Mouse (Mus musculus): Measurements from ENCODE around the gene Errfi1. TPM values are rescaled to one million over a fixed set of nuclear protein-coding genes. Genes with fewer than 3 reads are reported as not detected.

Gene Errfi1
- total RNA-seq (2021) = 10 to 100 TPM; 22.0 to 26.6 TPM

DNA sequence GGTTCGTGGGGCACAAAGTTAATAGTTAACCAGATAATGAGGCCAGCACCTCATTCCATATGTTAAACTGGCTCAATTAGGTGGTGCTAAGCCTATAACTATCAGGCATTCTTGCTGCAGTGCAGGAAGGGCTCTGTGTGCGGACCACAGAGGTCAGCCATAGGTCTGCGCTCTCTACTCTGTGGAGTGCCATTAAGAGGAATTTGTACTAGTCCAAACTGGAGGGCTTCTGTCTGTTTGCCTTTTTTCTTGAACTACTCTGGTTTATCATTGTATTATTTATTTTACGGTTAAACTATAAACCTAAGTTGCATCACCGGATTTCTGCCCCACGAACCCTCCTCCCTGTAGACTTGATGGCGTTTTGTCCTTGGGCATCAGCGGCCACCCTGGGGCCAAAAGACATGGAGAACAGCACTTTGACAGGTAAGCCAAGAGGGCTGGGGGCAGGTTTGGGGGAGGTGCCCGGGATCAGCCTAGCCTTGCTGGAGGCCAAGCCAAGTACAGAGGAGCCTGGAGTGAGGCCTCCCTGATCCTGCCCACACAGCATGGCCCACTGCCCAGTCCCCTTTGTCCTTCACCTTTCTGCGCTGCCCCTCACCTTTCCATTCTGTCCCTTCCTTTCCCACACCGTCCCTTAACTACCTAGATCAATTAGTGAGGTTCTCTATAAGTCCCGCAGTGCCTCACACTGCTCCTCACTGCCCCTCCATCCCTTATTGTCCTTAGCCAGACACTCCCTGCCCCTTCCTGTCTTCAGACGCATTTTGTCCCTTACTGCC is at the start of gene Errfi1:
TSS of gene Errfi1 (plus strand) at position 240 of the 782 bp plus-strand sequence.
- no peak for DNase-seq
- intact Hi-C loops (cut with DNase I) = loop anchor here (5.0 kb wide), 3 partner anchors 43 to 197 kb away; no protein-coding TSS in a partner anchor

DNA sequence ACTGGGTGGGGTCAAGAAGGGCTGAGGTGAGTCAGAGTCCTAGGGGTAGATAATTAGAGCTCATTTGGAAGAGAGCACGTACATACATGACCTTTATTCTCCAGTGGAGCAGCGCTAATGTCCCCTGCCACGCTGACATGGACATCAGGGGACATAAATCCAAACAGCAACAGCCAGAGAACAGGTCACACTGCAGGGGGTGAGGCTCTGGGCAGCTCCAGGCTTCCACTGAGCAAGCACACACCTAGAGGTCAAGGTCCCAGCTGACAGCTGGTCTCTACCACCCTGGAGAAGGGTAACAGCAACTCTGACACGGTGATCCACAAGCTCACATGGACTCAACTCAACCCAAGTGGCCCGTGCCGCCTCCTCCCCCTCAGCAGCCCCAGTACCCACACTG is 49.5 kb upstream of the Errfi1 start:
- DNase-seq = no peak
- intact Hi-C loops (cut with DNase I) = no loop called here

DNA sequence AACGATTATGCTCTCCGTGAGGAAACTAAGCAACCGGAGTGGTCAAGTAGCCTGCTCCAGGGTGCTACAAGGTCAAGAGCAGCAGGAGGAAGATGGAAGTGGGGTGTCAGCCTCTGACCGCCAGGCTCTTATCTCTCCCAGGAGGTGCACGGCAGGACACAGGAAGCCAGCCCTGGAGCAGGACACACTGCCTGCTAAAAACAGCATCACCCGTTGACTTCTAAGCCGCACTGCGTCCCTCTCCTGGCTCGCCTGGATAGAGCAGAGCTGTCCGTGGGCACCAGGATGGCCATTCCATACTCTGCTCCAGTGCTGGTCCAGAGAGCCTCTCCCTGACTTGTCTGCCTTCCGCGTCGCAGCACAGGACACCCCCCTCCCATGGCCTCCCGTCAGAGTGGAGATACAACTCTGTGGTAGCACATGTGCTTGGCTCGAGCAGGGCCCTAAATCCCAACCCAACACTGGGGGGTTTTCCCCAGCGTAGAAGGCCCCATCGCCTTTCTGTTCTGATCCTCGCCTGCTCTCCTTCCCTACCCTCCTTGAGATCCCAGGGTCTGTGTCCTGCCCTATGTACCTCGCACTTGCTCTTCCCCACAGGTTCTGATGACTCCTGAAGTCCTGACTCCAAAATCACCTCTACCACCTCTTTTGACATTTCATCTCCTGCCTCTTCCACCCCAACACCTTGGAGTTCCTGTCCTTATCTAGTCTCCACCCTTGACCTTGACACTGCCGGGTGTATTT is 45.8 kb upstream of the Errfi1 start:
- DNase-seq = peak in 1 of 2 experiments; percentile 40
- intact Hi-C loops (cut with DNase I) = no loop called here

DNA sequence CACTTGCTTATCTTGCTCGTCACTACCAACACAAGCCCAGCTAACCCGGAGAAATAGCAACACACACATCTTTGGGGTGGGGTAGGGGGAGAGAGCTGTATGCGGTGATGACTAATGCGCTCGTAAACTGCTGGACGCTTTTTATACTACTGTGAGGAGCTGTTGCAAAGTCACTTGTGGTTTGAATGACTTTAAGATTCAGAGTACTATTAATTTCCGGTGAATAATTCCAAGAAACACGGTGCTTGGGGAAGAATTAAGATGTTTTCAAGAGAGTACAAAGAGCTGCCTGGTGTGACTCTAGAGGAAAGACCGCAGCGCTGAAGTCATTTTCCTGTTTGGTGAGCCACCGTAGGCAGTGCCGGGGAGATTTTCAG is 45.3 kb upstream of the Errfi1 start:
- intact Hi-C loops (cut with DNase I) = no loop called here
- DNase-seq = peak in 1 of 2 experiments; percentile 34

DNA sequence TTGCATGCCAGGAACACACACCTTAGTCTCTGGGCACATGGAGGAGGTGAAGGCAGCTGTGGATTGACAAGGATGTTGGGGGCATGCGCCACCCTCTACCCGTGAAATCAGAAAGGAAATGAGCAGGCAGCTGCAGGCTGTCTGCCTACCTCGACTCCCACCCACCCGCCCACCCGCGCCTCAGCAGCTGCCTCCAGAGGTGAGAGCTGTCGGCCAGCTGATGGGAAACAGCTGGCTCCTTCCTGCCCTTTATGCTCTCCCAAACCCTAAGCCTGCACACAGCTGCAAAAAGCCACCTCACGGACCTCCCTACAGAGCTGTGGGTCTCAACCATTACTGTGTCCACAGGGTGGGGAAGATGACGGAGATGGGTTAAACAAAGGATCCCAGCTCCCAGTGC is 44.4 kb upstream of the Errfi1 start:
- intact Hi-C loops (cut with DNase I) = no loop called here
- DNase-seq = peak; percentile 49 to 59

DNA sequence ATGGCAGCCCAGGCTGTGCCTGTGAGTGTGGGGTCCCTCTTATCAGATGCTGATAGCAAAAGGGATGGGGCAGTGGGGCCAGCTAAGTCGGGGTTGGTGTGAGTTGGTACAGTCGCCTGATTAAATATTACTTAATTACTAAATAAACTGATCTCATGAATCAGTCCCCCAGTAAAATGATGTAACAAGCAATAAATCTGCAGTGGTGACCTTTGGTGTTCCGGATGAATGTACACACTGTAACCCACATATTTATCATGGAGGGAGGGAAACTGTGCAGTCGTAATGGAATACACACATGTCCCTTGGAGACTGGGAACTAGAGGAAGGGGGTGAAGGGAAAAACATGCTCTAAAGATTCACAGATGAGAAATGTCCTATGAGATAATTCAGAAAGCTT is 38.6 kb upstream of the Errfi1 start:
- intact Hi-C loops (cut with DNase I) = no loop called here

DNA sequence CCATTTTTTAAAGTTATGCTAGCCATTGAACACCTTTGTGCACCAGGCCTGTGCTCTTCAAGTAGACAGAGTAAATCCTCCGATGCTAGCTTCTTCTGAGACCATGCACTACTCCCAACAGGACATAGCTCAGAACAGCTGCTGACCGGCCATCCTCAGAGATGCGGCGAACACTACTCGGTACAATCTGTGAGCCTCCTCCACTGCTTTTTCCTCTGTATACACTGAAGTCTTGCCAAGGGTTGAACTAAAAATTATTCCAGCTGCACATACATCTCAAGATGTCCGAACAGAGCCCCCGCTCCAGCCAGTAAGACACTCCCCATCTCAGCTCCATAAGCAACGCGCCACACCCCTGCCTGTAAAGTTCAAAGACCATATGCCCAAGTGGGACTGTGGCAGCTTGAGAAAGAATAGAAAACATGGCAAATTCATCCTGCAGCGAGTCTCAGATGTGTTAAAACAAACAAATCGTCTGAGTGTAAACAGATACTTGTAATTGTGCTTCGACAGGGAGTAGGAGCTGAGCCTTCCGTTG is 37.2 kb upstream of the Errfi1 start:
- intact Hi-C loops (cut with DNase I) = no loop called here
- no peak for DNase-seq

More for the DNA sequence above, 38.6 kb upstream of the Errfi1 start:
- no peak for DNase-seq

DNA sequence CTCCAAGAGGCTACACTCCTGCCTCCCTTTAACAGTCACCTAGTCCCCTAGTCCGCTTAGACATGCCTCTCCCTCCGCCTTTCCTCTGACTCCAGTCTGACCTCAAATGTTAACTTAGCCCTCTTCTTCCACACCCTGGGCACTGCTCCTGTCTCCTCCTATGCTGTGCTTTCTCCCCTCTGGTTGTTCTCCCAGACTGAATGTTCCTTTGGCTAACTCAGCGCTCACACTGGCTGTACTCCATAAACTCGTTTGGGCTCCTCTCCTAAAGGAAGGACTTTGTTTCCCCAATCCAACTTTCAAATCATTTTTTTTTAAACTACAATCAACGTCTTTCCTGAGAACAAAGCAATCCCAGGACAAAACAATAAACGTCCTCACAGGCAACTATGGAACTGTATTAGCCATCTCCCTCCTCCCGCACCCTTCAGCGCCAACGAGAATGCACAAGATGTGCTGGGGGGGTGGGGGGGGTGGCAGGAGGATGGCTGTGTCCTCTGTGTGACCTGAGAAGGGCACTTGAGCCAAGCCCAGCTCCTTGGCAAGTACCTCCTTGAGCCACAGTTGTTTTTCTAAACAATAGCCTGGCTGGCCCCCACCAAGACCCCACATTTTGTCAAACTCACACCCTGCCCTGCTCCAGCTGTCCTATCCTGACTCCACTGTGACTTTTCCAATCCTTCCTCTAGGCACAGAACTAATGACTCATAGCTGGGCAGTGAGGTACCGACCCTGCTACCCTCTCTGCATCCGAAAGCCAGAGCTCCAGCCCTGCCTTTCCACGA is 34.4 kb upstream of the Errfi1 start:
- intact Hi-C loops (cut with DNase I) = no loop called here
- peak; percentile 28 to 42 for DNase-seq

DNA sequence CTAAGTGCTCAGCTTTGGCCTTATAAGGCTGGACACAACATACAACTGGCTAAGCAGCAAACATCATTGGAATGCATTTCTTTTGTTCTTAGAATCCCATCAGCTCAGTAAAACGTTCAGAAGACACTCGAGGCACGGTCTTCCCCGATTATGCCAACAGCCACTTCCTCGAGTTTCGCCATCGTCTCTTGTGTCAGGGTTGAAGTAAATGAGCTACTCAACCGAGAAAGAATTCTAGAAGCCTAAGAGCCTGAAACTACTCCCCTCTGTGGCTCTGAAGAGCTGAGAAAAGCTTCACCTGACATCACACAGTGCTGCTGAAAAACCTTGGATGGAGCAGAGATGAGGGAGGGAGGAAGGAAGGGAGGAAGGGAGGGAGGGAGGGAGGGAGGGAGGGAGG is 32.3 kb upstream of the Errfi1 start:
- intact Hi-C loops (cut with DNase I) = no loop called here
- DNase-seq = no peak

DNA sequence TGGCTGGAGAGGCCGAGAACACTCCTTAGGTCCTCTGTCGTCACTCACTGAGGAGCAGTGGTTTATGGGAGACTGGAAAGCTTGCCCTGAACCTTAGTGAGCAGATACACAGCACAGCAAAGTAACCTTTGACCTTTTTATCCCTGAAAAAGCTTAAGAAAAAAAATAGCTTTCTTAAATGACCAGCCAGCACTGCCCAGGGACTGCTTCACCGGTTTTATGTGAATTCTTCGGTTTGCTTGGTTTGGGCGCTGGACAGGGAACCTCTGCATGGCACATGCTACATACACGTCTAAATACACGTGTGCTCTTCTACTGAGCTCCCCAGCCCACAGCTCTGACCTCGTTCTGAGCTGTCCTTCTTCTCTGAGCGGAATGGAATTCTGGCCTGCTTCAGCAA is 31.1 kb upstream of the Errfi1 start:
- DNase-seq = no peak
- intact Hi-C loops (cut with DNase I) = no loop called here

DNA sequence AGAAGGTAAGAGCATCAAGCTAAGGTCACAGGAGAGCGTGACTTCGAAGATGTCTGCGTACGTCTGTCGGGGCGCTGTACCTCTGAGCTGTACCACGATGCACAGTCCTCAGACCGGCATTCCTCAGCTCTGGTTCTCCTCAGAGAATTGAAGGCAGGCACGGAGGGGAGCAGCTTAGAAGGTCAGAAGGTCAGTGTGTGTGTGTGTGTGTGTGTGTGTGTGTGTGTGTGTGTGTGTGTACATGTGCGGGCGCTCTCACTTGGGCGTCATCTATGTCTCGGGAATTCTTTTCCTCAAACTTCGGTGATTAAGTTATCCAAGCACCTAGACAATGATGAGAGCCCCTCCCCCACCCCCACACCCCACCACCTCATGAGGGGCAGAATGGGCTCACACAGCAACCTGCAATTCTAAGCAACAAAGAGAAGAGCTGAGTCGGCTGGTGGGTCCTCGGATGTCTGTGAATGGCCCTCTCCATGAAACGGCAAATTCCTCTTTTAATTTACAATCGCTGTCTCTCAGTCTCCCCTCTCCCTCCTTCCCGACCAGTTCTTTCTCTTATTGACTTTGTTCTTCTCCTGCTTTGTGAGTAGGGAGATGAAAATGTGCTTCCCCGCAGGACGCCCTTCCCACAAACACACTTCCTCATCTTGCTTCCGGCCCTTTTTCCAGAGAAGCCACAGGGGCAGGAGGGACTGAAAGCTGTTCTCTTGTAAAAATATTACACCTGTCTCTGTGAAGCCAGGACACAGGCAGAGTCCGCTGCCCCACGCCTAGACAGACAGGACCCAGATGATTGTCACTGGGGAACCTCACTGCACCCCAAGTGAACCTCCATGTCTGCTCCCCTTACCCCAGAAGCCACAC is 29.9 kb upstream of the Errfi1 start:
- no peak for DNase-seq
- intact Hi-C loops (cut with DNase I) = no loop called here

DNA sequence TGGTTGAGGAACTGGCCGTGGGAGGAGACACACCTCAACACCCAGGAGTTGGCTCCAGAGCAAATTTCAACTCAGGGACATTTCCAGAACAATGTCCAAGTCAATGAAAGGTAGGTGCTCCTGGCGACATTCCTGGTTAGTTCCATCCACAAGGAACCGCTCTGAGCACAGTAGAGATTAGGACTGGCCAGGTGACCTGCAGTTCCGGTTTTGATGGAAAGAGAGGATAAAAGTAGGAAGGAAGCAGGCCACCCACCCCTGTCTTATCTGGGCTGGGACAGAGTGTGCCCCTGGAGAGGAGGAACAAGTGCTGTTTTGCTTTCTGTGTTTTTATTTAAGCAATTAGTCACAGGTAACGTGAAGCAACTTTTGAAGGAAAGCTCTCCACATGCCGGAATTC is 28.8 kb upstream of the Errfi1 start:
- no peak for DNase-seq
- intact Hi-C loops (cut with DNase I) = no loop called here

DNA sequence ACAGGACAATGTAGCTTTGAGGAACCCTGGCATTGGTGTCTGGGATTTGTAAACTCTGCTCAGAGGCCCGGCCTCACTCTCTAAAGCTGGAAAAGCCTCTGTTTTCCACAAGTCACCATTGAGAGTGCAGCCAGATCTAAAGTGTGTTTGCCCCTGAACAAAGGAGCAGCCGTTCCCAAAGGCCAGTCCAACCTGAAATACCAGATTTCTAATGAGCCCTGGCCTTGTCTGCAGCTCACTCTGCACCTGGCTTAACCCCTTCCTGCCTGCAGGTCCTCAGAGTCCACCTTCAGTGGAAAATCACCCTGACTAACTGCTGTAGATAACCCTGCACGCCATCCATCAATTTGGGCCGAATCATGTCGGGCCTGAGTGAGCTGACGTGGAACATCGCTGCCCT is 28.2 kb upstream of the Errfi1 start:
- DNase-seq = no peak
- intact Hi-C loops (cut with DNase I) = no loop called here

DNA sequence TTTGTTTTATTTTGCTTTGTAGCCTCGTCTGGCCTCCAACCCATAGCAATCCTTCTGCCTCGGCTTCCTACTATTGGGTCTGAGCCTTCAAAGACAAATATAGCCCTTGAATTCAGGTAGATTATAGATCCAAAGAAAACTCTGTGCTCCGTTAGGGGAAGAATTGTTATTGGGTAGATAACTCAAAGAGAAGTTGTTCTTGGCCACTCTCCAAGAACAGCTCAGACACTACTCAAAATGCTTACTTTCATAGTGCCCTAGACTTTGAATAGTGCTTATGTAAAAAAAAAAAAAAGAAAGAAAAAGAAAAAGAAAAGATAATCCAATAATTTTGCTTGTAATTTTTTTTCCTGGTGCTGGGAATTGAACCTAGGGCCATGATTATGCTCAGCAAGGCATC is 22.4 kb upstream of the Errfi1 start:
- DNase-seq = no peak
- intact Hi-C loops (cut with DNase I) = loop anchor here (5.0 kb wide), 1 partner anchor 49 kb away; no protein-coding TSS in a partner anchor

DNA sequence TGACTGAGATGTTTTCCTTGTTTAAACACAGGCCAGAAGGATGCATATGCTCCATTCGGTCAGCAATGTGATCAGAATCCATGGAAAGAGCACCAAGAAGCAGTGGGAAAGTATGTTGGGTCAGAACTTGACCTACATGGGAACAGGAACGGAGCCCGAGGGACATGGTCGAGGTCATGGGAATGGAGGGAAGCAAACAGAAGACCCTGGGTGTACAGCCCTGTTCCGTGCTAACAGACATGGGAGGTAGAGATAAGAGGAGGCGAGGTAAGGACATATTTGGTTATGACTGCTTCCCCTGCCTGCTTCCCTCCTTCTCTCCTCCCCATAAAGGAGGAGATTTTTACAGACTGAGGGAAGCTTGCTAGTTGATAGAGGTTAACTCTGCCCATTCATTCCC is 21.8 kb upstream of the Errfi1 start:
- intact Hi-C loops (cut with DNase I) = loop anchor here (5.0 kb wide), 1 partner anchor 50 kb away; no protein-coding TSS in a partner anchor
- DNase-seq = no peak

DNA sequence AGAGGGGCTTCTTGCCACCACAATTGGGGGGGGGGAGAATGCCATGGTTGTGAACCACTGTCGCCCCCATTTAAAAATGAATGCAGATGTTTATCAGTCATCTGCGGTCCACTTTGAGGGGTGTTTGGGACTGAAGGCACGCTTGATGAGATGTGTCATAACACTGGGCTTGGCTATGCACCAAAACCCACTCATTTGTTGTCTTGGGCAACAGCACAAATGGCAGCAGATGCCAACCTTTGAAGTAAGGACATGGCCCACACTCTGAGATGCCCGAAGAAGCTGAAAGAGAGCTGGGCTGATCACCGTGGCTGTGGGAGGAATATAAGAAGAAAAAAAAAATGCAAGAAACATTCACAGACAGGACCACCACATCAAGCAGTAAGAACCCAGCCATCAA is 18.6 kb upstream of the Errfi1 start:
- no peak for DNase-seq
- intact Hi-C loops (cut with DNase I) = no loop called here

DNA sequence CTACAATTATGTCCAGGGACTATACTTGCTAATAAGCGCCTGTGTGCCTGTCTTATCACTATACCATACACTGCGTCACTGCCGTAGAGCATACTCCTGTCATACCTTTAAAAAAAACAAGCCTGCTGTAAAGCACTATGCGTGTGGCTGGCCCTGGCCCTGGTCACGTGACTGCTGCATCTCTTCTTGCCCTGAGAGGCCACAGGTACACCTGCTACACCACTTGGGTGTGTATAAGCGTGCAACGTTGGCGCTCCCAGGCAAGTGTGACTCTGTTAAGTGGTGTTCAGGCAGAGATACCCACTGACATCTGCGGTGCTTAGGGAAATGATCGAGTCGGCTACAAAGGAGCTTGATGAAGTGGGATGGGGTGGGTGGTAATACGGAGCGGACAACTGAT is 17.5 kb upstream of the Errfi1 start:
- intact Hi-C loops (cut with DNase I) = no loop called here
- no peak for DNase-seq

DNA sequence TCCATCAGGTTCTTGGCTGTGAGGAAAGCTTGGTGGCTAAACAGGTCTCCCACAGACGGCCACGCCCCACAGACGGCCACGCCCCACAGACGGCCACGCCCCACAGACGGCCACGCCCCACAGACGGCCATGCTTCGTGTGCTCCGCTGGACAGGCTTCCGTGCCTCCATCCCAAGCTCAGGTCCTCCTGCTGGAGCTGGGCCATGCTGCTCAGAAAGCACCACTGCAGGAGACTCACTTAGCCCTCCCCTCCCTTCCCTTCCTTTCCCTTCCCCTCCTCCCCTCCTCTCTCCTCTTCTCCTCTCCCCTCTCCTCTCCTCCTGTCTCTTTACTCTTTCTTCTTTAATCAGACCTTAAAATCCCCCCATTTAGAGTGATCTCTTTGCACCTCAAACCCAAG is 16.8 kb upstream of the Errfi1 start:
- intact Hi-C loops (cut with DNase I) = no loop called here

DNA sequence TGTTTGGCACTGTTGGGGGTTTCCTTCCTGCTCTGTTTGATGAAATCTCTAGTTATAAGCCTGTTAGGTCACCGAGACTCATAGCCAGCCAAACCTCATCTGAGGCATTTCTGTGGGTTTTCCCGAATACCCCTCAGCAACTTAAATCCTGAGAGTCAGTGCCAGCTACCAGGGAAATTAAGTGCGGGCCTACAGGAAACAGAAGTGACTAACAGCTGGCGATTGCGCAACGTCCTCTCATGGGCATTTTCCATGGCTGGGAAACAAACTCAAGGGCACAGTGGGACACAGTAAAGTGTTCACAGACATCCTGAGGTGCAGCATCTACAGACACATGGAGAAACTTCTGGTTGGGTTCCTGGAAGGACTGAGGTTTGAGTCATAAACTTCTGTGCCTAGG is 16.3 kb upstream of the Errfi1 start:
- peak; percentile 45 to 47 for DNase-seq
- intact Hi-C loops (cut with DNase I) = no loop called here

More for the DNA sequence above, 16.8 kb upstream of the Errfi1 start:
- no peak for DNase-seq

DNA sequence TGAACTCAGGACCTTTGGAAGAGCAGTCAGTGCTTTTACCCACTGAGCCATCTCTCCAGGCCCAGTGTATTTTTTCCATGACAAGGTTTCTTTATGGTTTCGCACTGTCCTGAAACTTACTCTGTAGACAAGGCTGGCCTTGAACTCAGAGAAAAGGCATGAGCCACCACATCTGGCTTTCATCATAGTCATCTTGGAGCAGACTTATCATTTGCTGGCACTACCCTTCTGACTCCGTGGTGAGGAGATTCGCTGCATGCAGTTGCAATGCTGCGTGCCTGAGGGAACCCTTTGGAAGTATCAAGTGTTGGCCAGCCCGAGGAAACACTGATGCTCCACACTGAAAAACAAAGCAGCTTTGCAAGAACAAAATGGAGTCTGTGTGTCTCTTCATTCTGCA is 11.7 kb upstream of the Errfi1 start:
- no peak for DNase-seq
- intact Hi-C loops (cut with DNase I) = no loop called here
